Mouse (Mus musculus): ENCODE results near the gene Spata31d1d. TPM values are rescaled to one million over a fixed set of nuclear protein-coding genes. Genes with fewer than 3 reads are reported as not detected.

Gene Spata31d1d
- total and polyA plus RNA-seq, 3 experiments: not detected

DNA sequence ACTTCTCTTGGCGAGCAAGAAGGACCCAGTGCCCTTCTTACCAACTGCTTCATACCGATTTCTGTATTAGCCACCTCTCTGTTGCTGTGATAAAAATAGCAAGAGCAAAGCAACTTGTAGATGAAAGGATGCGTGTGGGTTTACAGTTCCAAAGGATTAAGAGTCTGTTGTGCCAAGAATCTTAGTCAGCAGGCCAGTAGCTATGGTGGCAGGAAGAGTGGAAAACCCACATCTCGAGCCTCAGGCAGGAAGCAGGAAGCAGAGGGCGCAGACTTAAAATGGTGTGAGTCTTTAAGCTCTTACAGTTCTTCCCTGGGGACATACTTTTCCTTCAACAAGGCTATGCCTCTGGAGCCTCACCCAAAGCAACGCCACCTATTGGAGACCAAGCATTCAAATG, 13.9 kb upstream of the Spata31d1d start:
- TF ChIP-seq E2F4 (IDR thresholded peaks at IDR 0.05; ENCODE audit: insufficient replicate concordance, low read depth, low read length) (no peak), SIN3A (IDR thresholded peaks at IDR 0.05; ENCODE audit: low read length) (no peak), NELFE (IDR thresholded peaks at IDR 0.05; ENCODE audit: low read depth, low read length) (no peak), ETS1 (conservative IDR thresholded peaks at IDR 0.05; ENCODE audit: low read depth, low read length) (no peak), BHLHE40 (IDR thresholded peaks at IDR 0.05; ENCODE audit: low read depth, low read length) (no peak), POLR2AphosphoS2 (IDR thresholded peaks at IDR 0.05; ENCODE audit: low read depth, low read length) (no peak), MAX (IDR thresholded peaks at IDR 0.05; ENCODE audit: low read length) (no peak), EP300 (IDR thresholded peaks at IDR 0.05; ENCODE audit: low read length) (no peak), USF2 (conservative IDR thresholded peaks at IDR 0.05; ENCODE audit: low read depth, low read length) (no peak), MAZ (IDR thresholded peaks at IDR 0.05; ENCODE audit: low read depth, low read length) (no peak), CTCF (conservative IDR thresholded peaks at IDR 0.05 in 1 of 2, IDR thresholded peaks at IDR 0.05 in 1 of 2; ENCODE audit: low read depth in 2 of 2, low read length in 2 of 2) (no peak), MAFK (IDR thresholded peaks at IDR 0.05; ENCODE audit: insufficient replicate concordance, low read length) (no peak), HCFC1 (IDR thresholded peaks at IDR 0.05; ENCODE audit: low read depth, low read length) (no peak), TCF12 (IDR thresholded peaks at IDR 0.05; ENCODE audit: low read depth, low read length) (no peak), MEF2A (IDR thresholded peaks at IDR 0.05; ENCODE audit: borderline replicate concordance, low read depth, low read length) (no peak), SMC3 (IDR thresholded peaks at IDR 0.05; ENCODE audit: low read depth, low read length) (no peak), ZKSCAN1 (IDR thresholded peaks at IDR 0.05; ENCODE audit: borderline replicate concordance, low read depth, low read length) (no peak), CHD2 (IDR thresholded peaks at IDR 0.05; ENCODE audit: low read length) (no peak)
- Histone ChIP-seq H3K9ac (ENCODE audit: insufficient read depth, low read depth) (no peak overlapping the region), H3K27ac (ENCODE audit: insufficient read depth, low read depth) (no peak overlapping the region), H3K79me2 (replicated peaks; ENCODE audit: control insufficient read depth, extremely low read depth, insufficient read depth, poor library complexity, severe bottlenecking) (no peaks in the 10 kb centered on the region), H3K4me2 (ENCODE audit: insufficient read depth, low read depth, poor library complexity, severe bottlenecking) (no peak overlapping the region), H3K4me3 (replicated peaks in 1 of 3; ENCODE audit: low read depth in 2 of 3, low read length in 2 of 3, poor library complexity in 1 of 3) (no peak overlapping the region), H3K27me3 (replicated peaks) (no peaks in the 10 kb centered on the region), H3K36me3 (replicated peaks in 1 of 2; ENCODE audit: control insufficient read depth in 1 of 2, insufficient read depth in 1 of 2, low read length in 1 of 2) (no peaks in the 10 kb centered on the region), H3K4me1 (ENCODE audit: control insufficient read depth in 1 of 2, insufficient read depth in 2 of 2) (no peaks in the 10 kb centered on the region), H3K9me3 (replicated peaks; ENCODE audit: low read length) (no peaks in the 10 kb centered on the region)
- dilution Hi-C loops (cut with MboI; ENCODE audit: extremely low pct_ligation_motif_present, extremely low pct_unique_long_range_greater_than_20kb, low sequenced_read_pairs): no loop called here
- in situ Hi-C loops (cut with MboI; ENCODE audit: low pct_ligation_motif_present, low pct_unique_long_range_greater_than_20kb, low sequenced_read_pairs): loop anchor here (25.0 kb wide), 1 partner anchor 1133 kb away; the partner anchor contains the start of gene Slc28a3
- DNase-seq (ENCODE audit: extremely low read depth): no peak

DNA sequence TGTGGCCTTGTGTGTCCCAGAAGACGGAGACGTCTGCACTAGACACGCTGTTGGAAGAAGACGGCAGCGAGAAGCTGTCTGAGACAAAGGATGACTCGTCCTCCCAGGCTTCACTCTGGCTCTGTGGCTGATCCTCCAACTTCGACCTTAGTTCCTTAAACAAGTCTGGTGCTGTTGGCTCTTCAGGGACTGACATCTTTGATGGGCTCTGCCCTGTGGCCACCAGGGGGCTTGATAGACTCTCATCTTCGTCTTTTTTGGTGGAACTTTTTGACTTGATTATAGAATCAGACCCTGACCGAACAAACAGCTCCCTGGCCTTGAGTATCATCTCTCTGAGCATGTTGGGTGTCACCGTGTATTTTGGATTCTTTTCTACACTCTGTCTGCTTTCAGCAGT, 10.1 kb upstream of the Spata31d1d start:
- Histone ChIP-seq H3K4me2 (ENCODE audit: insufficient read depth, low read depth, poor library complexity, severe bottlenecking) (no peak overlapping the region), H3K27ac (ENCODE audit: insufficient read depth, low read depth) (no peak overlapping the region), H3K9ac (ENCODE audit: insufficient read depth, low read depth) (no peak overlapping the region), H3K4me3 (replicated peaks in 1 of 3; ENCODE audit: low read depth in 2 of 3, low read length in 2 of 3, poor library complexity in 1 of 3) (no peak overlapping the region), H3K36me3 (replicated peaks in 1 of 2; ENCODE audit: control insufficient read depth in 1 of 2, insufficient read depth in 1 of 2, low read length in 1 of 2) (no peaks in the 10 kb centered on the region), H3K27me3 (replicated peaks) (no peaks in the 10 kb centered on the region), H3K9me3 (replicated peaks; ENCODE audit: low read length) (no peaks in the 10 kb centered on the region), H3K79me2 (replicated peaks; ENCODE audit: control insufficient read depth, extremely low read depth, insufficient read depth, poor library complexity, severe bottlenecking) (no peaks in the 10 kb centered on the region), H3K4me1 (ENCODE audit: control insufficient read depth in 1 of 2, insufficient read depth in 2 of 2) (no peaks in the 10 kb centered on the region)
- TF ChIP-seq MYC (IDR thresholded peaks at IDR 0.05; ENCODE audit: low read depth, low read length) (no peak), ZKSCAN1 (IDR thresholded peaks at IDR 0.05; ENCODE audit: borderline replicate concordance, low read depth, low read length) (no peak), RAD21 (IDR thresholded peaks at IDR 0.05; ENCODE audit: low read depth, low read length) (peak; percentile 16), SMC3 (IDR thresholded peaks at IDR 0.05; ENCODE audit: low read depth, low read length) (peak; percentile 43), CTCF (conservative IDR thresholded peaks at IDR 0.05 in 1 of 2, IDR thresholded peaks at IDR 0.05 in 1 of 2; ENCODE audit: low read depth in 2 of 2, low read length in 2 of 2) (peak in 1 of 2 experiments; percentile 65; a peak in 3 of 4 replicates), CHD1 (IDR thresholded peaks at IDR 0.05; ENCODE audit: low read depth, low read length) (no peak)
- in situ Hi-C loops (cut with MboI; ENCODE audit: low pct_ligation_motif_present, low pct_unique_long_range_greater_than_20kb, low sequenced_read_pairs): loop anchor here (25.0 kb wide), 1 partner anchor 1129 kb away; the partner anchor contains the start of gene Slc28a3
- peak; percentile 29 for DNase-seq (ENCODE audit: extremely low read depth)
- dilution Hi-C loops (cut with MboI; ENCODE audit: extremely low pct_ligation_motif_present, extremely low pct_unique_long_range_greater_than_20kb, low sequenced_read_pairs): no loop called here
